Mouse (Mus musculus): ENCODE data around the gene Ddx41.
A peak's percentile ranks its signal among the peaks of the same experiment; 100 is the strongest.
"Not testable (repeated sequence)": the region's sequence is repeated elsewhere in the genome, so short reads cannot be mapped to it uniquely, and the experiment has no call there.

Gene Ddx41

DNA sequence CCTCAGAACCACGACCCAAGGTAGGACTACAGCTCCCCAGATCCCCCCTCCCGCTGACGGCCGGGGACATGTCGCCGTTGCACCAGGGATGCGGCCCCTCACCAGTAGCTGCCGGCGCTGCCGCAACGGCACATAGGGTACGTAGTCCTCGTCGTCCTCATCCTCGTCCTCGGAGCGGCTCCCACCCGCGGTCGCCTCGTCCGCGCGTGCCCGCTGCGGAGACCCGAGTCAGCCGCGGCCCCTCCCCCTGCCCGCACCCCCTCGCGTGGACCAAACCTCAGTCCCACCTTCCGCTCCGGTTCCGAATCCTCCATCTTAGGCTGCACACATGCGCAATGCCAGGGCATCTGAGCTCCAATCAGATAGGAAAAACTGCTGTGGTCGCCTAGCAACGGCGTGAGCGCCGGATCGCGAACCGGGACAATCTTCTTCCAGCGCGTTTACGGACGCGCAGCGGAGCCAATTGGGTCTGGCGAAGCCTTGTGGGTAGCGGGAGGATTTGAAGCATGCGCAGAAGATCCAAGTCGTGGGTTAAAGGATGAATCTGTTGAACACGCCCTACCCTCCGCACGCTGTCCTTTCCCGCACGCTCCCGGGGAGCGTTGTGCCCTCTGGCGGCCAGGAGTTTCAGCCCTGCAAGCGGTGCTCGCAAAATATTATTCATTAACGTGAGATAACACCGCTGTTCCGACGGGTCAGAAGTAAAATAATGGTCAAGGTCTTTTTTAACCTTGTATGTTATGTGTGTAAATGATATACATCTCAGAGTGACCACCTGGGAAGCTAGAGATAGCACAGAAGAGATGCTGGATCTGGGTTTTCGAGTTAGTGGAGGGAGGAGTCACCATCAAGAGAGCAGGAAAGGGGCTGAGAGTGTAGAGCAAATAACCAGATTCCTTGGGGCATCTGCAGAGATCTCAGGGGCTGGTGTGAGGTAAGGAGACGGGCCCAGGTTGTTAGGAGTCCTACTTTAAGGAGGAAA lies at the start of gene Ddx41:
Gene Ddx41 (minus strand): TSS at position 465 of the 982 bp plus-strand sequence.
- peak; percentile 100 for DNase-seq (ENCODE audit: inconsistent age in 2 of 2, low spot score in 1 of 2)

GRCm38 (mm10) chr13:55578086-55578485 lies 41.6 kb upstream of the Ddx41 start:
- no peak for DNase-seq (ENCODE audit: inconsistent age in 2 of 2, low spot score in 1 of 2)

DNA sequence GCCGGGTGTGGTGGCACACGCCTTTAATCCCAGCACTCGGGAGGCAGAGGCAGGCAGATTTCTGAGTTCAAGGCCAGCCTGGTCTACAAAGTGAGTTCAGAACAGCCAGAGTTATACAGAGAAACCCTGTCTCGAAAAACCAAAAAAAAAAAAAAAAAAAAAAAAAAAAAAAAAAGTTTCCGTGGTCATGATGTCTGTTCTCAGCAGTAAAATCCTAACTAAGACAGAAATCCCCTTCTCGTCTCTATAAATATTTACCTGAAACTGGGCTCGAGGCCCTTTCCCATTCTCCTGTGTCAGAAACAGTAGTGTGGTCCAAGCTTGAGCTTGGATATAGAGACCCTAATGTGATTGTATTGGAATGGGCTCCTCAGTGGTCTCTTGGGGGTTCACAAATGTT lies 40.4 kb upstream of the Ddx41 start:
- not testable (repeated sequence) for DNase-seq (ENCODE audit: inconsistent age in 2 of 2, low spot score in 1 of 2)

GRCm38 (mm10) chr13:55575932-55576331 lies 39.5 kb upstream of the Ddx41 start:
- no peak for DNase-seq (ENCODE audit: inconsistent age in 2 of 2, low spot score in 1 of 2)

DNA sequence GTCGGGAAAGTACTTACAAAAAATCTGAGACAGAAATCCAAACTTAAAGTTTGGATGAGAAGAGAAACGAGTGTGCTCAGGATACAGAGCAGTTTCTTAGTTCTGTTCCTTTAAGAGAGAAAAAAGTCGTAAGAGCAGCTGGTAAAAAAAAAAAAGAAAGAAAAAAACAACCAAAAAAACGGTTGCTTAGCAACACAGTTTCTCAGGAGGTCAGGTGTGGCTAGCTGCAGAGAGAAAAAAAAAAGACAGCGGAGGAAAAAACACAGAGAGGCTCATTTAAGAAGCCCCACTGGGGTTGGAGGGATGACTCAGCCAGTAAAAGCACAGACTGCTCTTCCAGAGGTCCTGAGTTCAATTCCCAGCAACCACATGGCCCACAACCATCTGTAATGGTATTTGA lies 37.9 kb upstream of the Ddx41 start:
- no peak for DNase-seq (ENCODE audit: inconsistent age in 2 of 2, low spot score in 1 of 2)

- DNase-seq (ENCODE audit: inconsistent age in 2 of 2, low spot score in 1 of 2): no peak
Observed at GRCm38 (mm10) chr13:55573432-55573831, 37.0 kb upstream of the Ddx41 start, which contains the start of gene Tmed9. Gene Tmed9 (plus strand): TSS chr13:55573732.

DNA sequence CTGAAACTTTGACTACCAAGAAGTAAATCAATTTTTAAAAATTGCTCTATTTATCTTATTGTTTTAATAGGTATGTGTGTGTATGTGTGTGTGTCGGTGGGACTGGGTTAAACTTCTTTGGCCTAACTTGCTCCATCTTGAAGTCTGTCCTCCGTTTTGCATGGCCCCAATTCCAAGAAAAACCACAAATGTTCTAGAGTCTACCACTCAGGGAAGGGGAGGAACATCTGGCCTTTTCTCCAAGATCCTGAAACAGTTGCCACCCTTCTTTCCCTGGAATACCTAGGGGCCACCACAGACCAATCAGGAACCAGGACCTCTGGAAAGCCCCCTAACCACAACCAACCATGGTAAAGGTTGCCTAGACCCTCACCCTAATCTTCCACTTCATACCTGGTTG lies 35.5 kb upstream of the Ddx41 start:
- DNase-seq (ENCODE audit: inconsistent age in 2 of 2, low spot score in 1 of 2): peak in 1 of 2 experiments; percentile 29

DNA sequence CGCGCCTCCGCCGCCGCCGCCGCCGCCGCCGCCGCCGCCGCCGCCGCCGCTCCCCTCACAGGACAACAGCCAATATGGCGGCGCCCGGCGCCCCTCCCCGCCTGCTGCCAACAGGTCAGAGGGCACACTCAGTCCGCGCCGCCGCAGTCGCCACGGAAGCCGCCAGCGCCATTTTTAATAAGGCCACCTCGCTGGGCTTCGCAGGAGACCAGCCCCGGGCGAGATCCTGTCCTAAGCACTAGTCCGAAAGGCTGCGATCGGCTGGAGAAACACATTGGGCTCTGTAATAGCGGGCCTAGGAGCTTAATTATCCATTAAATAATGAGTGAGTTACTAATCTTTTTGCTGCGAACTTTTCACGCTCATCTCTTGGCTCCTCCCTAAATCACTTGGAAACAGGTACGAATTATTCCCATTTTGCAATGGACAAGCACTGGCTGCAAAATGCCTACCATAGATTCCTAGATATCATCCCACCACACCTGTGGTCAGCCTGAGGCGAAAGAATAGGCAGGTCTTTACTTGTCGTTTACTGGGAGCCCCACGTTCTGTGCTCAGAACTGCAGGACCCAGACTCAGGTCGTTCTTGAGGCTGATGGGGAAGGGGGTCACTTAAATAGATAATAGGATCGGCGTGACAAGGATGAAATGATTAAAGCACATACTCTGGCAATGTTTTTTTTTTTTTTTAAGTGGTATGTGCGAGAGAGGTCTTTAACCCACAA lies 34.7 kb upstream of the Ddx41 start, which contains the start of gene Fam193b:
Gene Fam193b (minus strand): TSS at position 94 of the 725 bp plus-strand sequence.
- peak; percentile 94 to 99 for DNase-seq (ENCODE audit: inconsistent age in 2 of 2, low spot score in 1 of 2)

- DNase-seq (ENCODE audit: inconsistent age in 2 of 2, low spot score in 1 of 2): peak; percentile 51 to 78
Observed at GRCm38 (mm10) chr13:55570286-55570973, 34.0 kb upstream of the Ddx41 start.

- DNase-seq (ENCODE audit: inconsistent age in 2 of 2, low spot score in 1 of 2): peak; percentile 31 to 58
Observed at GRCm38 (mm10) chr13:55569726-55570285, 33.3 kb upstream of the Ddx41 start.

DNA sequence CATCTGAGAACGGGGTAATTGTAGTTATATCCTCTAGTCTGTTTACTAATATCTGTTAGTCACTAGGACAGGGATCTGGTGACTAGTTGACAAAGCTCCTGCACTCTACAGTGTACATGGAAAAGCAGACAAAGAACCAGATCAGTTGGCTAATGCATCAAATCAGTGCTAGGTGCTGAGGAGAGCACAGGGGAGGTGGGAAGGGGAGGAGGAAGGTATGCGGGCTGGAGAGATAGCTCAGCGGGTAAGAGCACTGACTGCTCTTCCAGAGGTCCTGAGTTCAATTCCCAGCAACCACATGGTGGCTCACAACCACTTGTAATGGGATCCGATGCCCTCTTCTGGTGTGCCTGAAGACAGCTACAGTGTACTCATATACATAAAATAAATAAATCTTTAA lies 32.1 kb upstream of the Ddx41 start:
- DNase-seq (ENCODE audit: inconsistent age in 2 of 2, low spot score in 1 of 2): not testable (repeated sequence)

DNA sequence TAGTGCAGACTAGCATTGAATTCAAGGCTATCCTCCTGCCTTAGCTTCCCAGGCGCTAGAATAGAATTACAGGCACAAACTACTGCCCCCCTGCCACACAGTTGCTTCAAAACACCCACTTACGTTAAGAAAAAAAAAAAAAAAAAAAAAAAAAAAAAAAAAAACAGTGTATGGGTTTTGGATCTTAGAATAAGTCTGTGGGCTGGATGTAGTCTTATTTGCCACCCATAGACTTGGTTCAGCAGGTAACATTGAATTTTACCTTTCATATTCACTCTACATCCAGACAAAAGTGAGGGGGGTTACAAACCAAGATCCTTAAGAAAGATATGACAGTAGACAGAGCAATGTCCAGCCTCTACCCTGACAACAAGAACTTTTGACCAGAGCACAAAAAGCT lies 31.5 kb upstream of the Ddx41 start:
- no peak for DNase-seq (ENCODE audit: inconsistent age in 2 of 2, low spot score in 1 of 2)

- peak in 1 of 2 experiments; percentile 28 for DNase-seq (ENCODE audit: inconsistent age in 2 of 2, low spot score in 1 of 2)
Observed at GRCm38 (mm10) chr13:55567001-55567400, 30.5 kb upstream of the Ddx41 start.

DNA sequence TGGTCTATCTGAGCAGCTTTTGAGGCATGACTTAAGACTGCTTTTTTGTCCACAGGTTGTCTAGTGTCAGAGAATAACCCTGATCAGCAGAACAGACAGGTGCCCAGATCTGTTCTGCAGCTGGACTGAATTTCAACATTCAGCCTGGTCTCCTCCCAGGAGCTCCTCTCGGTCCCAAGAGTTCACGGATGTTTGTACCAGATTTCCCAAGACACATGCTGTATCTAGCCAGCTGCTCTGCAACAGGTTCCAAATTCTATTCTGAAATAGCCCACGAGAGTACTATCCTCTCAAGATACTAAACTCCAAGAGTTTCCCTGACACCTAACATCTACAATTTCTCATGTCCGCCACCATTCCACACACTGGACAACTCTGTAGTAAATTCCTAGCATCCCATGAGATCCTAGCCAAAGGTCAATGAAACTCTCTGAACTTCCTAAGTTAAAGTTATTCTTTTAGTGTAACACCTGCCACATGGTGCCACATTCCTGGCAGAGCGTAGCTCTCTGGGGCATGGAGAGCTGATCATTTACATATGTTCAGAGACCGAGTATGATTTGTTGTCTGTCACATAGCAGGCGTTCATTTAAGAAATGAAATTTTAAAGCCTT lies 26.9 kb upstream of the Ddx41 start:
- DNase-seq (ENCODE audit: inconsistent age in 2 of 2, low spot score in 1 of 2): no peak

DNA sequence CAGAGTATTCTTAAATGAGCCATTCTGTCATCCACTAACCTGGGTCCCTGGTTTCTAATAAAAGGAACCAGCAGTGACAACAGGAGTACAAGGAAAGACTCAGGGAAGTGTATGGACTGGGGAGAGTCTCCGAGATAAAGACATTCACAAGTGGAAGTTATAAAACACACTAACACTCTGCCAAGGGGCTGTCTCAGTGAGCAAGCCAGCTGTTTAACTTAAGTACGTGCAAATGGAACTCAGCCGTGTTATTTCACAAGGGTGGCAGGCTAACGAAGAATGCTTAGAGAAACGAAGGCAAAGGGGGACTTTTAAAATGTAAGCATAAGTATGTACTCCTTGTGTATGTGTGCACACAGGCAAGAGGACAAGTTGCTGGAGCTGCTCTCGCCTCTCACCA lies 21.0 kb upstream of the Ddx41 start:
- DNase-seq (ENCODE audit: inconsistent age in 2 of 2, low spot score in 1 of 2): no peak

DNA sequence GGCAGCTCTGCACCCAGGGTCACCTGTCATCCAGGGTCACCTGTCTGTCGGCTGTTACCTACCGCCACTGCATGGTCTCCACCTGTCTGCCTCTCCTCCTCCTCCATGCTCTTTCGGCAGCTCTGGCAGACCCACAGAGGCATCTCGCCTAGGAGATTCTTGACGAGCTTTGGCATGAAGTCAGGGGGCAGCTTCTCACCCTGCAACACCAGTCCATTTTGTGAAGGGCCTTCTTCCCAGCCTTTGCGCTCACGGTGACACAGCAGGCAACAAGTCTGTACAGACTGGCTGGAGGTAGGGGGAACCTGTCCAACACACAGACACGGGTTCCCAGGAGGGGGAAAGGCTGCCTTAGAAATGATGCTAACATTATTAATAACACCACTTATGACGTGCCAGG lies 19.5 kb upstream of the Ddx41 start:
- DNase-seq (ENCODE audit: inconsistent age in 2 of 2, low spot score in 1 of 2): no peak

DNA sequence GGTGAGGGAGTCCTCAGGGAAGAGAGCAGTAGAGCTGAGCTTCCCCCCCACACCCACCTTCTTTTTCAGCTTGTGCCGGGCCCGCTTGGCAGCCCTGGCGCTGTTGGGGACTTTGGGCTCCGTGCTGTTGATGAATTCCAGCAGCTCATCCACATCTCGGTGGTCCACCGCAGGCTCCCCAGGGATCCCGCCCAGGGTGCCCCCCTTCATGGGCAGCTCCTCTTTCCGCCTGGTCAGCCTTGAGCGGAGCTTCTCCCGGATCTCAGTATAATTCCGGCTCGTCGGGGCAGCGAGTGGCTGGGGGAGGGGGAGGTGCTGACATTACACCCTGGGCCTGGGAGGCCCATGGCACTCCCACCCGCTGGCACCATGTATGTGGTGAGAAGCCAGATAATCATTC lies 12.6 kb upstream of the Ddx41 start:
- DNase-seq (ENCODE audit: inconsistent age in 2 of 2, low spot score in 1 of 2): no peak

- peak; percentile 82 to 87 for DNase-seq (ENCODE audit: inconsistent age in 2 of 2, low spot score in 1 of 2)
Observed at GRCm38 (mm10) chr13:55548426-55548825, 12.0 kb upstream of the Ddx41 start.

DNA sequence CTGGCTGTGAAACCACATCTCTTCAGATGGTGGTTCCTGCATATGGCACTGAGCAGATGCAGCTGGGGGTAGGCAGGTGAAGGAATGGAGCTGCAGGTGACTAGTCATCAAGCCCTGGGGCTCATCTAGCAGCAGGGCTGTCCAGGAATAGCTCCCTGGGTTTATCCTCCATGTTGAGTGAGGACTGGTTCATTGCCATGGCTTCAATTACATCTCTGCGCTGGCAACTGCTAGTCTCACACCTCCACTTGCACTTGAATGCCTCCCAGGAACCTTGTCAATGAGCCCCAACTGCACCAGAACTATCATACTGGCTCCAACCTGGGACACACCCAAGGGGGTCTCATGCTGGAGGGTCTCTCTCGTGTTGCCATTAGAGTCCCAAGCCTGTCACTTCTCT lies 11.5 kb upstream of the Ddx41 start:
- DNase-seq (ENCODE audit: inconsistent age in 2 of 2, low spot score in 1 of 2): no peak

- no peak for DNase-seq (ENCODE audit: inconsistent age in 2 of 2, low spot score in 1 of 2)
Observed at GRCm38 (mm10) chr13:55544792-55545191, 8.3 kb upstream of the Ddx41 start.

Data from adrenal gland, adult (tissue).